Mouse (Mus musculus): Measurements from ENCODE around the gene Ctc1. TPM values are rescaled to one million over a fixed set of nuclear protein-coding genes. Genes with fewer than 3 reads are reported as not detected.

The Ctc1 gene
- total RNA-seq, 2 experiments from 2014 or later, result 60.8 to 64.7 TPM

DNA sequence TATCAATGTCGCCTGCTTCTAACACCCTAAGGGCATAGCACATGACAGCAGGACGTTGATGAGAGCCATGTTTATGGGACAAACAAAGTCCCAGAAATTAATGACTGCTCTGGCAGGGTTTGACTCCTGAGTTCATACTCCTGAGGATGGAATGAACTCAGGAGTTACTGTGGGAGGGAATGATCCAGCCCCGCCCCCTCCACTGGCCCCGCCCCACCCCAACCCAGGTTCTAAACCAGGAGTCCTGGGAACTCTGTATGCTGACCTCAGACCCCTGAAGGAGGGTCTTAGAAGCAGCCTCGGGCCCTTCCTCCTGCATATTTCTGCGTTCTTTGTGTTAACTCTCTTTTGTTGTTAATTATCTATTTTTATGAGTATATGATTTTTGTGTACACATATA is 69.9 kb downstream of the Ctc1 start:
- intact Hi-C loops (cut with DNase I), result no loop called here
- DNase-seq, result no peak

Small RNAs within 50 kb of the gene (microRNA-seq; reads per million reads assigned to microRNA genes)
- gene Mir3062, result 0.90 reads per million

Other genes starting within 250 kb of the Ctc1 start
- 10 to 100 TPM; 75.9 to 81.6 TPM for gene Ndel1, start 144.1 kb upstream of the Ctc1 start, total RNA-seq (2021)
- not detected for gene Rnf222, start 127.4 kb upstream of the Ctc1 start, total RNA-seq (2021)
- 100 to 1,000 TPM; 866 to 875 TPM for gene Rpl26, start 114.3 kb upstream of the Ctc1 start, total RNA-seq (2021)
- gene Odf4, start 88.8 kb upstream of the Ctc1 start, total RNA-seq (2021), result 1 to 10 TPM in 1 of 2 experiments, under 1 TPM in 1; 0.72 to 1.7 TPM
- 10 to 100 TPM; 17.6 to 19.9 TPM for gene Arhgef15, start 58.4 kb upstream of the Ctc1 start, total RNA-seq (2021)
- gene Slc25a35, start 47.8 kb upstream of the Ctc1 start, total RNA-seq (2021), result 1 to 10 TPM; 1.1 to 2.0 TPM
- gene Rangrf, start 40.7 kb upstream of the Ctc1 start, total RNA-seq (2021), result 10 to 100 TPM; 16.4 to 23.8 TPM
- gene Pfas, start 7.5 kb upstream of the Ctc1 start, total RNA-seq (2021), result 10 to 100 TPM; 35.3 to 36.6 TPM
- gene Aurkb, start 29.7 kb downstream of the Ctc1 start, total RNA-seq (2021), result 1 to 10 TPM; 8.2 to 10.0 TPM
- gene Borcs6, start 43.8 kb downstream of the Ctc1 start, total RNA-seq (2021), result 10 to 100 TPM; 23.8 to 25.2 TPM
- 10 to 100 TPM; 13.9 to 14.8 TPM for gene Tmem107, start 54.9 kb downstream of the Ctc1 start, total RNA-seq (2021)
- 100 to 1,000 TPM; 579 to 594 TPM for gene Vamp2, start 72.6 kb downstream of the Ctc1 start, total RNA-seq (2021)
- gene Per1, start 79.3 kb downstream of the Ctc1 start, total RNA-seq (2021), result 10 to 100 TPM; 52.8 to 58.0 TPM
- gene Hes7, start 104.5 kb downstream of the Ctc1 start, total RNA-seq (2021), result 1 to 10 TPM; 2.3 to 2.6 TPM
- gene 9130213A22Rik, start 106.7 kb downstream of the Ctc1 start, total RNA-seq (2021), result 1 to 10 TPM; 1.2 to 1.7 TPM
- 10 to 100 TPM; 10.8 to 13.1 TPM for gene Aloxe3, start 110.0 kb downstream of the Ctc1 start, total RNA-seq (2021)
- gene Alox12b, start 141.1 kb downstream of the Ctc1 start, total RNA-seq (2021), result under 1 TPM; 0.16 to 0.18 TPM
- 1 to 10 TPM; 1.2 to 2.5 TPM for gene Alox8, start 181.9 kb downstream of the Ctc1 start, total RNA-seq (2021)
- gene Gucy2e, start 221.1 kb downstream of the Ctc1 start, total RNA-seq (2021), result under 1 TPM; 0.52 to 0.87 TPM

All from left cerebral cortex, postnatal 4 days (tissue).